Mouse (Mus musculus) mature B cell (primary cell): ENCODE data around the gene Adamtsl1.

Experiments
- in situ Hi-C: fragments of 300-500 bp; cut with MboI; formaldehyde crosslinking; loops from 2 replicates; pipeline ENCODE4 v1.14.3; 2019

The Adamtsl1 gene

DNA sequence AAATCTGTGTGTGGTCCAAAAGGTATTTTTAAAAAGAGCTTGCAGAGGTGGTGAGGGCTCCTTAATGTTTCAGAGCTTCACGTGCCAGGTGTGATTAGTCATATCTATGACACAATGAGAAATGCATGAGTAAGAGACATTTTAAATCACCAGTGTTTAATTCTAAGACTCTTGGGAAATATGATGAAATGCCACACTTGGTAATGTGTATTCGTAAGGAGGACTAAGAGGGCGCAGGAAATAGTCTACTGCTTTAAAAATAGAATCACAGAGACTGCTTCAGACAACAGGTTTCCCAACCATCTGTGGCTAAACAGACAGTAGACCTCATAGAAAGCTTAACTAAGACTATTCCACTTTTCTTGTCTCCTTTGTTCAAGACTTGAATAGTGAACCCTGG is 406.5 kb downstream of the Adamtsl1 start:
- in situ Hi-C loops: no loop called here

DNA sequence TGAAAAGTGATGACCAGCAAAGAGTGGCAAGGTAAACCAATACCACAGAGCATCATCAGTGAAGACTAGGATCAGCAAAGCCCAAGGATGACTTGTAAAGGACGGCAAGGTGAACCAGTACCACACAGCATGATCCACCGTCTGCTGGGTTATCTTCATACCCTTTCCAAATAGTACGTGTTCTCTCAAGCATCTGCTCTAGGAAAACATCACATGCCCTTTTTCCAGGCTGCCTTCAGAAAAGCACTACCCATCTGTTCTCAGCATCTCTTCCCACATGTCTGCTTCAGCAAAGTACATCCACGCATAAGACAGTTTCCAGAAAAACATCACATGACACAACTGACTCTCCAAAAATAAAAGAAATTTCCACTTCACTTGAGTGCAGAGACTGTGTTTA is 408.8 kb downstream of the Adamtsl1 start:
- in situ Hi-C loops: no loop called here

DNA sequence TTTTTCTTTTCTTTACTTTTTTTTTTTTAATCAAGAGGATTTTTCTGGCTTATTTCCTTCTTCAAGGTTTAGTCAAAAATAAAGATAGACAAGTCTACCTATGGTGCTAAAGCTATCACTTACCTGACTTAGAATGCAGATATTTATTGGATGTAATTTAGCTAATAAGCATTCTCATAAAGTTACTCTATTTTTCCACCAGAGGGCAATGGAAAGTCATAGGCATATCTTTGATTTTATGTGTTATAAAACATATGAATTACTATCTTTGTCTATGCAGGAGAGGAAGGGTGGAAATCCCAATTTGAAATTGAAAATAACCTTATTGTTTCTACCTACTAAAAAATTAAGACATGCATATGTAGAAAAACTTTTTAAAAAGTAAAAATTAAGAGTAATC is 418.2 kb downstream of the Adamtsl1 start:
- in situ Hi-C loops: no loop called here

DNA sequence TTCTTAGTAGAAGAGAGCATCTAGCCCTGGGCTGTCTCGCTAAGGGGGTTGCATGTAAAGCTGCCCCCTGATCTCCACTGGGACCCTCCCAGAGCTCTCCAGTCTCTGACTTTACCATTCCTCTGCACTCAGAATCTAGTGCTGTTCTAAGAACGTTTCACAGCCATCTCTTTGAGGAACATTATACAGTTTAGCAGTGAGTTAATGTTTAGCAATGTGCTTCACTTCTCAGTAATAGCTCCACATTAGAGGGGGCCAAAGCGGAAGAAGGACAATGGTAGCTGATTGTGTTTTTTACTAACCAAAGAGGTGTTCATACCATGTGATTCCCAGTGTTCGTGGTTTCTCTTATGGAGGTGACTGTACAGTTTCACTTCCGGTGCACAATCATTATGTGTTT is 425.5 kb downstream of the Adamtsl1 start:
- in situ Hi-C loops: no loop called here

DNA sequence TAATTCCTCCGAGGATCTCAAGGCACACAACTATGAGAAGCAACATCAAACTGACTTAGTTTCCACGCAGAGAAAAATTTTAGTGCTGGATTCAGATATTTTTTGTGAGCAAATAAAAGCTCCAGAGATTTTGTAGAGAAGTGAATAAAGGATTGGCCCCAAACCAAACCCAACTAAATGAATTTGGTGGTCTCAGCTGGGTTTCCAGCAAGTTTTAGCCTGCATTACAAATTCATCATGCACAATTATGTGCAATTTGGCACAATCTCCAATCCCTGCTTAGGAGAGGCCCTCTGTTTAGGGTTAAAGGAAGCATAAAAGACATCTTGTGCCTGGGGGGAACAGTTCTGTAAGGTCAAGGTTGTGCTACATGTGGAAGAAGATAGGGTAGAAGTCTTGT is 427.9 kb downstream of the Adamtsl1 start:
- in situ Hi-C loops: no loop called here

DNA sequence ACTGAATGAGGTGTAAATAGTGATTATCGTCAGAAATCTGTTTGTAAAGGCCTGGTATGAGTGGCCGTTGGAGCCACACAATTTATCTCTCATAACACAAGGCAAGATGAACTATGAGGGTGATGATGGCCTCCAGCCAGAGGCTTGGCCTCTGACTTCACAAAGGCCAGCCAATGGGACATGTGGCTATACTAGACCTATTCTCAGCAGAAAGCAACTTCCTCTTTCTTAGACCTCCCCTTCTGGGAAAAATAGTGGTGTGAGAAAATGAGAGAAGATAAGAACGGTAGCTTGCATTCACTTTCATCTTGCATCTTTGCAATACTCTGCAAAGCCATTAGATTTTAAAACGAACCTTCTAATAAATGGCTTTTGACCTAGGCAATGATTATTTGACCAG is 439.6 kb downstream of the Adamtsl1 start:
- in situ Hi-C loops: no loop called here

DNA sequence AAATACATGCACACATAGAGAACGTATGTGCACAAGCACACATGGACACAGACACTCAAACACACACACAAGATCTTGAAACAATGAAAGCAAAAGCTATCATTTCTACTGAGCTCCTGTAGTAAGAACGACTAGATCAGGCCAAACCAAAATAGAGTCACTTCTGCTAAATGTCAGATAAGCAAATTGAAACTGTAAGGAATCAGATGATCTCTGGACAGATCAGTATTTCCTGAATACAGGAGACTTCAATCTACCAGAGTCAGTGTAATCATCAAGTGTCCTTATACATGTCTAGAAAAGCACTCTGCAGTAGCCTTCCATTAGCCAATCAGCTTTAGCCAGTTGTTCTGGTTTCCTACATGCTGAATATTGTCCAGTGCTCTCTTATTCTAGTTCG is 441.4 kb downstream of the Adamtsl1 start:
- in situ Hi-C loops: no loop called here

DNA sequence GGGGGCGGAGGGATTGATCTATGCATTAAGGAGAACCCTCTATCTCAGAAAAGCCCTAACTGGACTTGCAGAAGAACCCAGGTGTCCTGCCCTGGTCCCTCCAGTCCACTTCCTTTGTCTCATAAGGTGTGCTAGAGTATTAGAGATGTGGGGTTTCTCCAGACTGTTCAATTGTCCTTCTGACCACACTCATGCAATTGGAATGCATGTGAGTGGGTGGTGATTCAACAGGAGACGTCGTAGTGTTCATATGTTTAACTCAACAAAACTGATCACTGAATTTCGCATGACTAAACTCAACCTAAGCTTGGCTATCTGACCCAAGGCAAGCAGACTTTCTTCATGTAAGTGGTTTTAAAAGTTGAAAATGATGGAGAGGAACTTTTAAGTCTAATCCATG is 443.3 kb downstream of the Adamtsl1 start:
- in situ Hi-C loops: no loop called here

DNA sequence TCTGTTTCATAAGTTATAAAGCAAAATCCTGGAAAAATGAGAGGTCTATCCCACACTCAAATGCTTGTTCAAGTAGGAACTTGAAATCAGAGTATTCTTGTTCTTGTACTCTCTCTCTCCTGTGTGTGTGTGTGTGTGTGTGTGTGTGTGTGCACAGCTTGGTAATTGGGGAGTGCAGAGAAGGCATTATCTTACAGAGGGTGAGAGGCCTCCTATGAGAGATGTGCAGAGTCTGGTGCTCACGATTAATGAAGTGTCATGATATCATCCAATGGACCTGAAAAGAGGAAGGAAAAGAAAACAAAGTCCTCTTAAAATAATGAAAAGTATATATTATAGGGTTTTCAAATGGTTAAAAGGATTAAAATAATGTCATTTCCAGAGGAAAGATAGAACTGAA is 443.9 kb downstream of the Adamtsl1 start:
- in situ Hi-C loops: no loop called here

DNA sequence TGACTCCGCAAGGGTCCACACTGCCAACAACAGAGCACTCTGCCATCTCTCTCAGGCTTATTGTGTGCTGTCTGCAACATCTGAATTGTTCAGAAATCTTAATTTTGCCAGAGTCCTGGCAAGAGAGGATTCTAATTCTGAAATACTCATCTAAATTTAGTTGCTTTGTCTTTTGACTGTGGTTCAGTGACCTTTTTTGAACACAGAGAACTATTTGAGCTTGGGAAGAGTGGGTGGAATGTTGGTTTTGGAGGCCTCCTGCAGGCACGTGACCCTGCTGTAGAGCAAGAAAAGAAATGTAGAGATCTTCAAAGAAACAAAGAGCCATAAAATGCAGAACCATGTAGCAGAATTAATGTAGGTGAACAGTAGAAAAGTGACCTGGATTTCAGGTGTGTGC is 445.0 kb downstream of the Adamtsl1 start:
- in situ Hi-C loops: no loop called here

DNA sequence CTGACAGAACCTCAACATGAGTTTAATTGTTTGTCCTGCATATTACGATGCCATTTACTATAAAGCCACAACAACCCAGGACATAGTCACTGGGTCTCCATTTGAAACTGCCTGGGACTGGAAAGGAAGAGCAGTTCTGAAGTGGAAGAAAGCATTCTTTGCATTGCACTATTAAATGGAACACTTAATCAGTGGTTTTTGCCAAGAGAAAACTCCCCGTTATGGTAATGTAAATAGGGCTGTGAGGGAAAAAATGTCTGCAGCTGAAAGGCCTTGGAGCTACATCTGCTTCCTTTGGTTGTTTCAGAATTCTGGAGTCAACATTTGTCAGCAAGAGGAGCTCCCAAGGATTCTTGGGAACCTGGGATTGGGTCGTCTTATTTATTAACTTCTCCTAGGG is 462.2 kb downstream of the Adamtsl1 start:
- in situ Hi-C loops: no loop called here

DNA sequence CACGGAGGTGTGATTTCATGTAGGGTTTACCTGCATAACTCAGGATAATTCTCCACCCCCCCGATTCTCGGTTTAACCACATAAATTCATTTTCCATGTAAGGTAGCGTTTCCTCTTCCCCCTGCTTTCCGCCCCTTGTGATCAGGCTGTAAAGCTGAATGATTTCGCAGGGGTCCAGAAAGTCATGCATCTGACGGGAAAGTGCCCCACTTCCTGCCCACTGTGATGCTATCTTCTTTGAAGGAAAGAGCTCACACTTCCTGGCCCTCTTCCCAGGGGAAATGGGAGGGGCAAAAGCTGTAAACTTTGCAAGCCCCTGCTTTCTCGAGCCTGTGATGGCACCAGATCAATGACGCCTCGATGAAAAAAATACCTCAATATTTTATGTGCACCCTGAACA is 465.2 kb downstream of the Adamtsl1 start:
- in situ Hi-C loops: no loop called here

DNA sequence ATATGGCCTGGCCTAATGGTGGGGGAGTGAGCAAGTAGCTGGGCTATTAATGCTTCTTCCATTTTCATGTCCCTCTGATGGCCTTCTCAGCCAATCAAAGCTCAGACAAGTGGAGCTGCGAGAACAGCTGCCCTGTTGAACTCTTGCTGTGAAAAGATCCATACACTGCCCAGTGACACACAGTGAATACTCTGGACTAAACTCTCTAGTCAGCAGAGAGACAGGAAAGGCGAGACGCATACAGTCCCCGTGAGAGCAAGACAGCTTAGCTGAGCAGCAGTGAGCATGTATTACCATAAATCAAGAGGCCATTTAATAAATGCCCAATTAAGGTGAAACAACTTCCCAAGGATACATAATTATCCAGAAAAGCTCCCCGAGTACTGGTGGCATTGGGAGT is 492.6 kb downstream of the Adamtsl1 start:
- in situ Hi-C loops: no loop called here

DNA sequence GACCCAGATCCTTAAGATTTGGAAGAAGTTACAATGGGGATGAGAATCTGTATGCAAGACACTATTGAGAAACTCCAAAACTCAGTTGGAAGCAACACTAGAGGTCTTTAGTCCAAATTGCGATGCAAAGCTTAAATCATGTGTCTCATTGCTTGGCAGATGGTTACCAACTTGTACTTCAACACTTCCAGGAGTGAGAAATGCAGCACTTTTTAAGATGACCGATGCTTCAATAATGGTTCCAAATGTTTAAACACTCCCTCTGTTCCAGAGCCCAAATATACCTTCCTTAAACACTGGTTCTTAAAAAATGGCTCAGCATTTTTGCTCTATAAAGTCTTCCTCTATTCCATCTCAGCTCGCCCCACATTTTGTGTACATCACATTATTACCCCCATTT is 499.7 kb downstream of the Adamtsl1 start:
- in situ Hi-C loops: no loop called here

DNA sequence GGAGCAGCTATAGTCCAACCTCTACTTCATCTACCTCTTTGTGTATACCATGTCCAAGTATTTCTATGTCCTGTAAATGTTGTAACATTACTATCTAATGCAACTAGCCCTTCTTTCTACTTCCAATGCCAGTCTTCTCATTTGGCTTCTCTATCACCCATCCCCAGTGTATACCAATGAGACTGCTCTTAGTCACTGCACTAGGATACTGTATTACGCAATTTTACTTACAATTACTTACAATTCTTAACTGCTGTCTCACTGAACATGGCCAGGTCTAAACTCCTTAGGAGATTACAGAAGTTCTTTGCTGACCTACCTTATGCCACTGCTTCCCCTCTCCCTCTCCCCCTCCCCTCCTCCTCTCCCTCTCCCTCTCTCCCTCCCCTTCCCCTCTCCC is 505.0 kb downstream of the Adamtsl1 start:
- in situ Hi-C loops: no loop called here

DNA sequence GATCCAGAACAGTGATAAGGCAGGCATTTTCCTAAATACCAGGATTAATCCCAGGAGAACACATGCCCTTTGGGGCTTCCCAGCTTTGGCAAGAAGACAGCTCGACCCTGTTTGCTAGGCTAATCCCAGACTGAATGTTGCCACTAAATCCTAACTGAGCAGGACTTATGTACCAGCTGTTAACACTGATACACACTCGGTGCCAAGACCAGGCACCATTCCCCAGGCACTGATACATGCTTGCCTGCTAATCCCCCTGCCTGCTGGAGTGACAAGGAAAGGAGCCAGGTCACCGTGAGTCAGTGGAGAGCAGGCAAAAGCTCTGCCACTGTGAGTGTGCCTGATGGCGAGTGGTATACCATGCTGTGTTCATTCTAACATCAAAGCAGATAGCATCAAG is 505.6 kb downstream of the Adamtsl1 start:
- in situ Hi-C loops: no loop called here

DNA sequence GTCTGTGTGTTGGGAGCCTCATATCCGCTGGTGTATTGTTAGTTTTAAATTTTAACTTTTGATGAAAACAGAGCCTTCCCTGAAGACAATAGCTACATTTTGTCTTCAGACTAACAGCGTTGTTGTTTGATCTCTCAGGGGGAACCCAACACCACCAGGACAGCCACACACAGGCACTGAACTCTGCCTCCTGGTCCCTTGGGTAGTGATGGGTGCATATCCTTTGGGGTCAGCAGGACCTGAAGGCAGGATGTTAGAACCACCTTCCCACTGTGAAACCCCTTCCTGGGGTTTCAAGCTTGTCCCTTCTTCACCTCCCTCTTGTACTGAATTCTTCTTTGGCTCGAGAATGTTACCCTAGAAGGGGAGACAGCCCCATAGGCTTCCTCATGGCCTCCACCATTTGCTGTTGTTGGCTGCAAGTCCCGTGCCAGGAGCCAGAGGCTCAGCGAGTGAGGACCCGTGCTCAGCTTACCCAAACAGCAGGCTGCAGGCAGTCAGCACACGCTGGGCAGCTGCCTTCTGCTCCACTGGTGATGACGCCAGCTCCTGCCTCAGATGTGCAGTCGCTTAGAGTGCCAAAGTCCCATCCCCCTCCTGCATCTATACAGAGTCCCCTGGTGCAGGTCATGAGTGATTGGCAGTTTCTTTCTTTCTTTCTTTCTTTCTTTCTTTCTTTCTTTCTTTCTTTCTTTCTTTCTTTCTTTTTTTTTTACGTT is 506.6 kb downstream of the Adamtsl1 start:
- in situ Hi-C loops: no loop called here

DNA sequence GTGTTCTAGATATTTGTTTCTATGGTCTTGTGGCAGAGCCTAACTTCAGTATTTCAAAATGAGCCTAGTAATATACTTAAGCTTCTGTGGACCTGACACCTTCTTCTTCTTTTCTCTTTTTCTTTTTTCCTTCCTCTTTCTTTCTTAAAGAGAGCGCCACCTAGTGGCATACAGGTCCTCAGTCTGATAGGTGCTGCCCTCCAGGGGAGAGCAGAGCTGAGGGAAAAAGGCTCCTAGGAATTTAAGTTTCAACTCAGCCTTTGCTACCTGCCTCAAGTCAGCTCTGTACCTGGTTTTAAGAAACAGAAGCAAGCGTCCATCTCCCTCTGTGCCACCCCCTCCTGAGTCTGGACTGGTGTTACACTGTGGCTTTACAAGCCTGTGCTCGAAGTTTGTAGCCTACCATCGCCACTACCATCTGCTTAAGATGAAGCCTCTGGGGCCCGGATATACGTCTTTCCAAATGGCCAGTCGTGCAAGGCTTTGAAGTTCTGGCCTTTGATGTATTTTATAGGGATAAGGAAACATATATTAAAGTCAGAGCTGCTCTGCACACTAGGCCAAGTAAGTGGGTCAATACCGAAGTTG is 510.7 kb downstream of the Adamtsl1 start:
- in situ Hi-C loops: no loop called here

DNA sequence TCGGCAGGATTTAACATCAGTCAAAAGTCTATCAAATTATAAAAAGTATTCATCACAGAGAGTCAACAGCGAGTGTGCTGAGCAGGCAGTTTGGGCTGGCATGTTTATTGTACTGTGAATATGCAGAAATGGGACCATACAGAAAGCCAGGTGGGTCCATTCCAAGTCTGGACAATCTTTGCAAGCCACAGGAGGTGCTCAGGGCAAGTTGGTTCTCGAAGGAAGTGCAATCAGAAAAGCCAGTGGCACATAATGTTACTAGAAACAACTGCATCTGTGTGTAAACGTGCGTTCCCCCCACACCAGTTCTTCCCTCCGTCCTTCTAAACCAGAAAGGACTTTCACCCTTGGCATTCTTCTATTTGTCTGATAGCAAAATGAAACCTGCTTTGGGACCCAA is 515.5 kb downstream of the Adamtsl1 start:
- in situ Hi-C loops: no loop called here

DNA sequence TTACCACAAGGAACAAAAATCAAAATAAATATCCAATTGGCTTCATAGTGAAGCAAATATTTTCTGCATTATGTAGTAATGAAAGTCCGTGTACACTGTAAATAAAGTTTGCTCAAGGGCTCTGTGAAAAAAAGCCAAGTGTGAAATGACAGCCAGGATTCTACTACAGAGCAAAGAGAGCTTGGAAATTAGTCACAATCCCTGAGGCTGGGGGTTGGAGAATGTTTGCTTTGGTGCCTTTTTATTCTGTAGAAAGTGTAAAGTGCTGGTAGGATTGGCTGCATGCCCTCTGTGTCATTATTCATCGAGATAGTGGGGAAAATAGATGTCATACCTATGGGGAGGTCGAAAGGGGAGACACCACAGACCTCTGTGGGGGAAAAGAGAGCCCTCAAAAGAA is 516.2 kb downstream of the Adamtsl1 start:
- in situ Hi-C loops: no loop called here

DNA sequence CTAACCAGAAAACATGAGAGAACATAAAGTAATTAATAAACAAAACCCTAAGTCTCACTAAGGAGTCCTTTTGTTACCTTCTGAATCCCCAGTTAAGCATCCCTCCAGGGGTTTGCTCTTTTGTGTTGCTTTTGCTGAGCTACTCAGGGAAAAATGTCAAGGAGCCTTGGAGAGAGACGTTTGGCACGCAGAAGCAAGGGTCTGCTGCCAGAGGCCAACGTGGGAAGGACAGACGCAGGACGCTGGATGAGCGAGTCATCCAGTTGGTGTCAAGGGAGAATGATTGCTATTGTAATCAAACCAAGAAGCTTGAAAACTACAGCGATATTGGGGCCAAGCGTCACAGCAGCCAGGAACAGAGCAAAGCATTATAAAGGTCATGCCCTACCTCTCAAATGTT is 517.1 kb downstream of the Adamtsl1 start:
- in situ Hi-C loops: no loop called here

DNA sequence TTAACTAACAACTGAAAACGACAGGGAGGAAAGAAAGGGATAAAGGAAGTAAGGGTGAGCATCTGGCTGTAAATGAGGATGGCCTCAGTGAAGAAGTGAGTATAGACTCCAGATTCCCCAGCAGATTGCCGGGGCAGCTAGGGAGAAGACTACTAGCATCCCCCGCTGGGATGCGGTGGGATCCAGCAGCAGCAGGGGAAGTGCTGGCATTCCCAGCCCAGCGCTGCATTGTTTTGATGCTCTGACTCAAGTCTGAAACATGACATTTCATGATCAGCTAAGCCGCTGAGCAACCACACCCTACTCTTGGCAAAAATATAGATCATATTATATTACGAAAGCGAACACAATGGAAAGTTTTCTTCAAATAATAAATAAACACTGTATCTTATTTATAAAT is 526.9 kb downstream of the Adamtsl1 start:
- in situ Hi-C loops: no loop called here

DNA sequence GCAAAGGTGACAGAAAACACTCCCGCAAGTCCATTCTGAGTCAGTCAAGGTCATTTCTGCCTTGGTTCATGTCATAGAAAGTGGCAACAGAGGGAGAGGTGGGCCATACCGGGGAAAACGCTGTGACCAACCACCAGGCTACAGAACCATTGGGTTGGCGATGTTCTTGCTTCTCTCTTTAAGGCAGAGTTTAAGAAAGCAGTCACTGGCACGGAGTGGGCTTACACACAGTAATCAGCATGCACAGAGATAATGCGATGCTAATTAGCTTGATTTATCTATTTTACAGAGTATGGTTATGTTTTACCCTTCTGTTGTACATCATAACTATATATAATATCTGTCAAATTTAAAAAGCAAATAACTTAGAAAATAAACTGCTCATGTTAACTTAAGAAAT is 531.5 kb downstream of the Adamtsl1 start:
- in situ Hi-C loops: no loop called here

DNA sequence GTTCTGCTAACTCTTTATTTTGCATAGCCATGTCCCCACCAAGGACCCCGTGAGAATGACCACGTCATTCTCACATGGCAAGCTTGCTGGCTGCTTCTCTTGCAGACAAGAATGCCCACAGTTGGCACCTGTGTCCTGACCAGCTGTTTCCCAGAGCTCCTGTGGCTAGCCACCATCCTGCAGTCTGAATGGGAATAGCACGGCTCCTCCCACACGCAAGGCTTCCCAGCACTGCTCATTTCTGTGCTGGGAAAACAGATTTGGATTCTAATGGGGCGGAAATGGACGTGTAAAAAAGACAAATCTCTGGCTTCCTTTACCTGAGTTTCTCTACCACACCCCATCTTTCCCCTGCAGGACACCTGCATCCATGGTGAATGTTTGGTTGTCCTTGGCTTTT is 531.9 kb downstream of the Adamtsl1 start:
- in situ Hi-C loops: no loop called here
